Mouse (Mus musculus): ENCODE measurements around the gene Sh3bgrl2.
"Not testable (repeated sequence)": the region's sequence is repeated elsewhere in the genome, so short reads cannot be mapped to it uniquely, and the experiment has no call there.

Gene Sh3bgrl2

DNA sequence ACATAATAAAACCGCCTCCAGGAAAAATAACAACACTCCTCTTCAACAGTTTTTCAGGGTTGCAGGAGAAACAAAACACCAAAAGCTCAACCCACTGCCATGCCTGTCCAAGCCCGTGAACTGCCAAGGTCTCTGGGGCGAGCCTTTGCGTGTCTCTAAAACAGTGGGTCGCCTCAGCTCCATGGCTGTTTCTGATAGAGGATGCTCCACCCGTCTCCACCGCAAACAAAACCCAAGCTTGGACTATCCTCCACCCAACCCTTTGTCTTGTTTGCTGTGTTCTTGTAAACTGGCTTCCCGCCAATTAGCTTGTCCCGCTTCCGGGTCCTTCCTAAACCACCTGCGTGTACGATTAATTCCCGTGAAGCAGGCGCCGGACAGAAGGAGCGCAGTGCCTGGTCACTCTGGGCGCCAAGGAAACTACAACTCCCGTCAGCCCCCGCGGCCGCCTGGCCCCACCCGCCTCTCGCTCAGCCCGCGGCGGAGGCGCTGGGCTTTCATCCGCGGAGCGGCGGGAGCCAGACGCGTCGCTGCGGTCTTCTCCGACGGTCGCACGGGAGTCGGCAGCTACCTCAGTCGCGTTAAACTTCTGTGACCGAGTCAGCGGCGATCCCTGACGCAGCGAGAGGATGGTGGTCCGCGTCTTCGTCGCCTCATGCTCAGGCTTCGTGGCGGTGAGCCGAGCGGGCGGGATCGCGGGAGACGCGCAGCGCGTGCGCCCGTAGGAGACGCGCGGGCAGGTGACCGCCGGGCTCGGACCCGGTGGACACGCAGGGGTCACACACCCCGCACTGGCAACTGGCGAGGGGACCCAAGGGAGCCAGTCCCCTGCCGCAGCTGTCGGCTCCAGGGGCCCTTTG, at the start of gene Sh3bgrl2:
Gene Sh3bgrl2, plus strand, starts transcription at position 498 of the 860 bp plus-strand sequence.
- peak; percentile 58 for DNase-seq (ENCODE audit: low spot score)

DNA sequence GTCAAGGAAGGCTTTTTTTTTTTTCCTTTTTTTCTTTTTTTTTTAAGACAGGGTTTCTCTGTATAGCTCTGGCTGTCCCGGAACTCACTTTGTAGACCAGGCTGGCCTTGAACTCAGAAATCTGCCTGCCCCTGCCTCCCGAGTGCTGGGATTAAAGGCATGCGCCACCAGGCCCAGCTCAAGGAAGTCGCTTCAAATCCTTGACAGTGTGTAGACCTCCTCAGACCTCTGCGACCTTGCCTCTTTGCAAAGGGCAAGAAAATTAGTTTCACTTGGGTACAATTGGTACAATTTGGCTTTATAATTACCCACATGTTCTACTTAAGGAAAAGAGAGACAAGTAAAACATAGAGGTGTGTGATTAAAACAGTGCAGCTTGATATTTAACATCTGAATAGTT, 29.0 kb upstream of the Sh3bgrl2 start:
- not testable (repeated sequence) for DNase-seq (ENCODE audit: low spot score)

DNA sequence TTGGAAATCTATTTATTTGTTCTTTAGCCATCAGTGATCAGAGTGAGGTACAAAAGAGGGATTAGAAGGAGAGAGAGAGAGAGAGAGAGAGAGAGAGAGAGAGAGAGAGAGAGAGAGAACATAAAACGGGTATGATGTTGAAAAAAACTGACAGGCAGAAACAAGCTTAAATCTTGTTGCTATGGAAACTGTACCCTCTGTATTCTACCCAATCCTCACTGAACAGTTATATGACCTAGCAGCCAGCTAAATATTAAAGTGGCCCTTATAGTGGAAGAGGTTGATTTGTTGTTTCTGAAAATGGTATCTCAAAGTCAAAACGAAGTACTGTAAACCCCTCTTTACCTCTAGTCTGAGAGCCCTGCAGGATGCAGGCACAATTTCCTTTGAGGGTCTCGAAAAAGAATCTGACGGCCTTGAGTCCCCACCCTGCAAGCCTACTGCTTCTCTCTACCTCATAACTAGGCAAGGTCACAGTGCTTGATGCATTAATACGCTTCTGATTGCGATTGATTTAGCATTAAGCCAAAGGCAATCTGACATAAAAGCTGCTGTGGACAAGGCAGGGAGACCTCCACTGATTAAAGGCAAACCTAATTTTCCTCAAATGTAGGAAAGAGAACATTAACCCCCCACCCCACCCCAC, 28.5 kb upstream of the Sh3bgrl2 start:
- no peak for DNase-seq (ENCODE audit: low spot score)

DNA sequence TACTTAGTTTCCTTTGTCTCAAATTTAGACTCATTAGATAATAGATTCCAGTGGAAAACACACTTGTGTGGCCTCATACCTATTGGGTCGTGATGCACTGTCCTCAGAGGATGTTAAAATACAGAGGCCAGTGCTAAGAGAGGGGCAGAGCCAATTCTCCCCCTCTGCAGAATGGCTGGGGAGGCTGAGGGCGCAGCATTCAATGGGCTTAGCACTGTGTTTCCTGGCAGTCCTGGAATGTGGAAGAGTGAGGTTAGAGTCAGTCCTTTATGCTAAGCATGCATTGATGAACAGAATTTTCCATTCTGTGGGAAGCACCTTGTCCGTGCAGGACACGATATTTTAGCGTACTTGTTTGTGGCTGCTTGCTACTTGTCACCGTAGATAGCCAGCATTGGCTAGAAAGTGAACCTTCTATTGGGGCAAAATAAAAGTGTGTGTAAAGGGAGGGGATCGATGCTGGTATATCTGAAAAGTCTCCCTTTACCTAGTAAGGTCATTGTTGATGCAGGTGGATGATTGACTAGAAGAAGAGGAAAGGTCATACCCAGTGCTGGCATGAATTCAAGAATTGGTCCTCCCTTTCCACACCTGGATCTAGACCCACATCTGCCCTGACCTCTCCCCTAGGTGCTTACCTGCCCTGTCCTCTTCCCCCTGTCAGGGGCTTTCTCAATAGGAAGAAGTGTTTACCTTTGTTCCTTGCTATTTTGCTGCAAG, 20.6 kb upstream of the Sh3bgrl2 start:
- DNase-seq (ENCODE audit: low spot score), result no peak

DNA sequence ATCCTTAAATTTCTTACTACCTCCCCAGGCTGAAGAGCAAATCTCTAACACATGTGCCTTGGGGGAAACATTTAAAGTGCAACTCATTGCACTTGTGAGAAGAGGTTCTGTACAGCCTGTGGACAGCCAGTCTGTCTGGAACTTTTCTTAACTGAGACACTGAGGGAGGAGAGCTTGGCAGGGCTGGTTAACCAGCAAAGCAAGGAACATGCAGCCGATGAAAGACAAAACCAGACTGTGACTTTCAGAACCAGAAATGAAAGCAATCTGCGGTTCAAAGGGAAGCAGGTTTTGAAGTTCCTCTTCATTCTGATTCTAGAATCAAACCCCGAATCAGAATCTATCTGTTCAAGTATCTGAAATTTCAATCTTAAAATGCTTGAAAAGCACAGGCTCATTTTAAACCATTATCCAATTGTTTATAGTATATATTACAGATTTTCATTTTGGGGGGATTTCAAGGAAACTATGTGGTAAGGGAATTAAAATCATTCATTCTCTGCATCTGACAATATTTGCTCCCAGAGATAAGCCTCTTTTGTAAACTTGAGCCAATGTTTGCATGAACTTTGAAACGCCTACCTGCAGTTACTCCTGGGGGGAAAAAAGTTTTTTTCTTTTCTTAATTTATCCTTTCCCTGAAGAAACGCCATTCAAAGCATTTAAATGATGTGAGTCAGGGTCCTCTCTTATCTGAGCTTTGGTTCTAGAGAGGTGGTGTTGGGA, 14.9 kb upstream of the Sh3bgrl2 start:
- DNase-seq (ENCODE audit: low spot score), result no peak

DNA sequence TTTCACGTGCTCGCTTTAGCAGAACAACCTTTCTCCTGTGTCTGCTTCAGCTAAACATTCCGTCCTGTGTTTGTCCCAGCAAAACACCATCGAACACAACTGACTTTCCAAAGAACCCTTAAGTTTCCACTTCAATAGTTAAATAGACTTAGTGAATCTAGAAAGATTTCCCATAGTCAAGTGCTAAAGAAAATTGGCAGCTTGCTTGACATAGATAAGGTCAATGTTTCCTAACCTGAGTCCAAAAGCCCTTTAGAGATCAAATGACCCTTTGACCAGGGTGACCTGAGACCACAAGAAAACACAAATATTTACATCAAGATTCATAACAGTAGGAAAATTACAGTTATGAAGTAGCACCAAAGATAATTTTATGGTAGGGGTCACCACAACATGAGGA, 11.2 kb upstream of the Sh3bgrl2 start:
- DNase-seq (ENCODE audit: low spot score), result no peak

DNA sequence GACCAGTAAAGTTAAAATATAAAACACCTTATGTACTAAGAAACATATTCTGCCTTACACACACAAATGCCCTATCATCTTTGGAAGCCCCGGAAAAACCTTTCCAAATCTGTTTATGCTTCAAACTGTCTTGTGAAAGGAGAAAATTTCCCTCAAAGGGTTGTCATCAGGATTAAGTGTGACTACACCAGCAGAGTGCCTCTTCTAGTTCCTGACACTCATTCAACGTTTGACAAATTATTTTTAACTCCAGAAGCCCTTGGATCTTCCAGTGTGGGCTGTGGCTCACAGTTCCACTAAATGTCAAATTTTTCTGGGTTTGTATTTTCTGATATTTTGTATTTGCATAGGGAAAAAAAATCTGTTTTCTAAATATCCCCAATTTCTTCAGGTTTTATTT, 10.6 kb upstream of the Sh3bgrl2 start:
- no peak for DNase-seq (ENCODE audit: low spot score)

DNA sequence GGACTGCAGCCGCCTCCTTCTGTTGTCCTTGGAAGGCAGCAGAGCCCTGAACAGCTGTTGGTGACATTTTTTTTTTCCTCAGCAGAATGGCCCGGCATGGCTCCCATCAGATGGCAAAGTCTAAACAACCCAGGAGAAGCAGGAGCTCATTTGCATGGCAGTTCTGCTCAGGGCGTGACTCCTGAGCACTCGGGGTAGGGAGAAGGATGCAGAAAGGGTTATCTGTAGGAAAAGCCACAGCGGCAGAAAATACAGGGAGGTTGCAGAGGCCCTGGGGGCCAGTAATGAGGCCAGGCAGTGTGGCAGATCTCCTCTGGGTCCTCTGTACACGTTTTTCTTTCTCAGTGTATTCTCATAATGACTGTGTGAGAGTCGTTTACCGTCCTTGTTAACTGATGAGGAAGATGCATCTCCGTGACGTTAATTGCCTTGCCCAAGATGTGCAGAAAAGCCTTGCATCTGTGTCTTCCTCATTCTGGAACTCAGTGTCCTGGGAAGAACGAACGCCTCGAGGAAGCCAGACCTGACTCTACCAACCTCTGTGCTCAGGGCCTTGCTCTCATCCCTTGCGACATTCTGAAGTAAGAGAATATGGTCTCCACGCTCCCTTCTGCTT, 10.1 kb upstream of the Sh3bgrl2 start:
- peak; percentile 19 for DNase-seq (ENCODE audit: low spot score)

DNA sequence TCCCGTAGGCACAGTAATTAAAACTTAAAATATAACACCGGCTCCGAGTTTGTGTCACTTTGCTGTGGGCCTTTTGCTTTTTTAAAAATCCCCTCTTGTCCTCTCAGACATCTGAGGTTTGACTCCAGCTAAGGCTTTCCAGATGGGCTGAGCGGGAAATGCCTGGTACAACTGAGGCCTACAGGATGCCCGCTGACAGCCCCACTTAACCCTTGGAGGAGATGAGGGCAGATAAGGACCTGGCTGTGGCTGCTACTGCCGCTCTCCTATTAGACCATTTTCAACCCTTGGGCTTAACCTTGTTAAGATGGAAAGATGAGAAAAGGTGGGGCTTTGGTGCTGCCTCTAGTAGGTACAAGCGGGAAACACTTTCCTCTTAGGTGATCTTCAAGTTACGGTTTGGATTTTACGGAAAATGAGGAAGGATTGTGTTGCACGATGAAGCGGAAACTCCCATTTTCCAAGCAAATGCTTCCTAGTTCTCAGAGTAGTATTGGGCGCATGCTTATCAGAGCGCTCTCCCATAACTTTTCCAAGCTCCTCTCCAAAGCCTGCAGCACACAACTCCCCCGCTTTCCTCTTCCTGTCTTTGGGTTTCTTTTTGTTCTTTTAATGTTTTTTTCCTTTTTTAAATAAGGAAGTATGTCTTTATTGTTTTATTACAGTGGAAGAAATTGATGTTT, 8.2 kb upstream of the Sh3bgrl2 start:
- no peak for DNase-seq (ENCODE audit: low spot score)

DNA sequence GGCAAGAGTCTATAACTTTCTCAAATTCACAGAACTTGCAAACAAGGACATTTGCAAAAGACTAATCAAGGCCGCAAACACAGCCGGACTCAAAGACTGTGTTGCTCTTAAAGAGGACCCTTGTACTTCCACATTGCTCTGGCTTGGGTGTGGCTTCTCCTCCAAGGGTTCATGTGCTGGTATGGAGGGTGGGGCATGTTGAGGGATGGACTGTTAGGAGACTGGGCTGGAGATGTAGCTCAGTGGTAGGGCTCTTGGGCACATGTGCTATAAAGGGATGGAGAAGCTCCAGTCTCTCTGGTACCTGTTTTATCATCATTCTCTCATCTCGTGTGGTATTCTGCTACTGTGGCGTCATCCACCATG, 7.7 kb upstream of the Sh3bgrl2 start:
- no peak for DNase-seq (ENCODE audit: low spot score)

DNA sequence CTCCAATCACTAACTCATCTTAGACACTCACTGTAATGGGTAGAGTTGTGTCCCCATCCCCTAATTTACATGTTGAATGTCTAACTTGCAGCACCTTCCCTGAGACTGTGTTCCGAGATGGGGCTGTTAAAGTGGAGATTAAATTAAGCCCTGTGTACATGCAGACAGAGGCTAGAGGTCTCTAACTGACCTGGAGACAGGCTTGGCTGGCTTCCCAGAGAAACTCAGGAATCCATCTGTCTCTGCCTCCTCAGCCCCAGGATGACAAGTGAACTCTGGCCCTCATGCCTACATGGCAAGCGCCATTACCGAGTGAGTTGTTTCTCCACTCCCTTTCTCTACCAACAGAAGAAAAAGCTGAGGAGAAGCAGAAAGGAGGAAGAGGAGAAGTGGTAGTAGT, 7.2 kb upstream of the Sh3bgrl2 start:
- no peak for DNase-seq (ENCODE audit: low spot score)

DNA sequence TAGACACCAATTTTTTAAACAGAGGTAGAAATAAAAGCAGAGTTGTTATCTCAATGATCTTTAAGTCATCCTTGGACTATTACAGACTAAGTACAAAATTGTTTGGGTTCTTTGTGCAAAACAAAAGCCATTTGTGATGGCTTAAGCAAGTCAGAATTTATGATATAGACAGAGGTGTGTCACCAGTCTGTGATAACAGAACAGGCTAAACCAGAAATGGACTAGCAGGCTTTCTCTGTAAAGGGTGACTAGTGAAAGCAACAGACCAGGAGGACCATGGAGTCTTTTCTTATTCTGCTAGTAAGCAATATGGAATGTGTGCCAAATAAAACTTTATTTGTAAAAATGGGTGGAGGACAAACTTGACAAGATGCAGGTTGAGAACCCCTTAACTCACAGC, 2.9 kb upstream of the Sh3bgrl2 start:
- DNase-seq (ENCODE audit: low spot score), result no peak

DNA sequence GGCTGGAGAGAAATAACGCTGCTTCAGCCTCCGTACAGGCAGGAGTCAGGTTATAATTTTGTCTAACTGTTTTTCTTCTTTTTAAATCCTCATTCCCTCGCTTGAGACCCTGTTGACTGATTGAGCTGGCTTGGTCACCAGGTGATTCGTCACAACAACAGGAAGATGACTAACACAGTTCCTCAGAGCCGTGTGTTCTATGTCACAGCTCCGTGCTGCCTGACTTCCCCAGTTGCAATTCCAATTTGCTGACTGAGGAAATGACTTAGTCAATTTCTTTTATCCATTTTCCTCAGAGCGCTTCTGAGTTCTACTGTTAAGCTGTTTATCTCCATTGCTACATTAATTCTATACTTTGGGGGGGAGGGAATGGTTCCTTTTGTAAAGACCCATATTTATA, 1.8 kb upstream of the Sh3bgrl2 start:
- no peak for DNase-seq (ENCODE audit: low spot score)

DNA sequence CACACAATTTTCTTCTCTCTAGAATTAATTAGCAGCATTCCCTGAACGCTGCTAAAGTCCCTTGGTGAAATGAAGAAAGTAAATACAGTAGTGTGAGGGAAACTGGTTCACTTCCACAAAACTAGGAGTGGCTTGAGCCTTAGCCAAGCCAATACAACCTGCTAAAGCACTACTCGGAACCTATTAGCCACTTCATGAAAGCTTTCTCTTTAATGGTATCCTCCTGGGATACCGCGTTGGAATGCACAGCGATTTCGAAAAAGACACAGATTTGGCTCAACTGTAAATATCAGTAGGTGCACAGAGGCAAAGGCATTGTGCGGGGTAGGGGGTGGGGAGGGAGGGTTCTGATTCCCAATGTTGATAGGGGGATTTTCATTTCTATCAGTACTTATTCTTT, 898 bp upstream of the Sh3bgrl2 start:
- no peak for DNase-seq (ENCODE audit: low spot score)

DNA sequence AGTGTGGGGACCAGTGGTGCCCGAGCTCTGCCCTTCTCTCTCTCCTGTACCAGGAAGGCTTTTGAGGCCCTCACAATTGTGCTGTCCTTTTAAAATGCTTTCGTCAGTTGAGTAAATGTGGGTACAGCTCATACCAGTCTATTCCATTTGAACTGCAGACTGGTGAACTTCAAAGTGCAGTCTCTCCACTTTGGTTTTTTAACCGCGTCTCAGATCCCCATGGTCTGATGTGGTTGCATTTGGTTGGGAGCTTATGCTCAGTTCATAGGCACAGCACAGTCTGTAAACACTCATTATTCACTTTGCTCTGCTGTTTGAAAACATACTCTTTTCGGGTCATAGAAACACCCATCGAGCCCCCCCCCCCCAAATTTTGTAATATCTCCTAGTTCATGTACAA, 1.7 kb downstream of the Sh3bgrl2 start:
- no peak for DNase-seq (ENCODE audit: low spot score)

DNA sequence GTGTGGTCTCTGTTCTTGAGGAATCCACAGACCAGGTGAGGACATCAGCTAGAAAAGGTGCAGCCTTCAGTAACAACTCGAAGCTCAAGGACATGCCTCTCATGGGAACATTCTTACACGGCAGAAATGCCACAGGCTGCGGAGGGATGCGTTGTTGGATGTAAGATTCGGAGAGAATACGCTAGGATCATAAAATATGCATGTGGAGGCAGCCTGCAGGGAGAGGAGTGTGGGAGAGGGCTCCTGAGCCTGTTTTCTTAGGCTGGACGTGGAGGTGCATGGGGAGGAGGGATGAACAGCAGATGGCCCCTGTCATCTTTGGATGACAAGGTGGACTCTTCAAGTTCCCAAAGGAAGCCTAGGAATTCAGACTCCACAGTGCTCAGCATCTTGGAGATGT, 3.0 kb downstream of the Sh3bgrl2 start:
- no peak for DNase-seq (ENCODE audit: low spot score)

DNA sequence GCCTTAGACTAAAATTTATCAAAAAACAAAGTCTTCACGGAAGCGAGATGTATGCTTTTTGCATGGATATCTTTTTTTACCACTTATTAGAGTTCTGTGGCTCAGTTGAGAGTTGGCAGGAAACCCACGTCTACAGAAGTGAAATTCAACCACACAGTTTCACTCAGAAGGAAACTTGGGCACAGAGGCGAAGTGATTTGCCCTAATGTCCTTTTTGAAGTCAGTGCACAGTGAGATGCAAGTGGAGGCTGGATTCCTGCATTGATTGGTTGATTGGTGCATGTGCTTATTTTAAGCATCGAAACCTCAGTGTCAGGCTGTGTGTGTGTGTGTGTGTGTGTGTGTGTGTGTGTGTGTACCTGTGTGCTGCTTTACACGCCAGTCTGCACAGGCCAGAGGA, 3.5 kb downstream of the Sh3bgrl2 start:
- DNase-seq (ENCODE audit: low spot score), result no peak

DNA sequence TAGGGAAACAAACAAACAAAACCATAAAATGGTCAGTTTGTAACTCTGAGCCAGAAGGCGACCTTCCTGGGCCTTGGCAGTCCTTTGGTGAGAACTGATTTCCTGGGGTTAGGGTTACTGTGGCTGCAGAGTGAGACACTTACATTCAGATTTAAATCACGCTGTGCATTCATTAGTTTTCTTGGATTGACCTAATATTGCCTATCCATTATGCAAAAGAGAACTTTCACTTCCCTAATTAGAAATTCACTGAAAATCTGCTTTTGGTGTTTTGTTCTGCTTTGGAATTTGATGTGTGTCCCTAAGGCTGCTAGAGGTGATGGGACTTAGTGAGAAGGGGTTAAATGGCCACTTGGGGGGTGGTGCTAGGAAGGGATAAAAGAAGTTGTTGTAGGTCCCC, 7.5 kb downstream of the Sh3bgrl2 start:
- DNase-seq (ENCODE audit: low spot score), result no peak

DNA sequence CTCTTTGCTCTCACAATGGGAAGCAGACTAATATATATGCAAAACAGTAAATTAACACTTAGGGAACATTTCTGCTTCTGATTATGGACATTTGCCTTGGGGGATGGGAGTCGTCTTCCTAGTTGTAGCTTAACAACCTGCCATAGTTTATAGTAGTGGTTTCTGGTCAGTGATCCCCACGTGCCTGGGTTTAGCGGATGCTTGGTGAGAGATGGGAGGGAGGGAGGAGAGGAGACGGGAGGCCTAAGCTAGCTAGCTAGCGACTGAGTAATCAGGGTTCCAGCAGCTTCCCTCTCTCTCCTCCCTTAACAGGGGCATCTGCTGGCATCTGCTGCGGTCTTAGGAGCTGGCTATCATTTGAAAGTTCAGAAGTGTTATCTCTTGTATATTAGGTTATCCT, 8.1 kb downstream of the Sh3bgrl2 start:
- DNase-seq (ENCODE audit: low spot score), result no peak

DNA sequence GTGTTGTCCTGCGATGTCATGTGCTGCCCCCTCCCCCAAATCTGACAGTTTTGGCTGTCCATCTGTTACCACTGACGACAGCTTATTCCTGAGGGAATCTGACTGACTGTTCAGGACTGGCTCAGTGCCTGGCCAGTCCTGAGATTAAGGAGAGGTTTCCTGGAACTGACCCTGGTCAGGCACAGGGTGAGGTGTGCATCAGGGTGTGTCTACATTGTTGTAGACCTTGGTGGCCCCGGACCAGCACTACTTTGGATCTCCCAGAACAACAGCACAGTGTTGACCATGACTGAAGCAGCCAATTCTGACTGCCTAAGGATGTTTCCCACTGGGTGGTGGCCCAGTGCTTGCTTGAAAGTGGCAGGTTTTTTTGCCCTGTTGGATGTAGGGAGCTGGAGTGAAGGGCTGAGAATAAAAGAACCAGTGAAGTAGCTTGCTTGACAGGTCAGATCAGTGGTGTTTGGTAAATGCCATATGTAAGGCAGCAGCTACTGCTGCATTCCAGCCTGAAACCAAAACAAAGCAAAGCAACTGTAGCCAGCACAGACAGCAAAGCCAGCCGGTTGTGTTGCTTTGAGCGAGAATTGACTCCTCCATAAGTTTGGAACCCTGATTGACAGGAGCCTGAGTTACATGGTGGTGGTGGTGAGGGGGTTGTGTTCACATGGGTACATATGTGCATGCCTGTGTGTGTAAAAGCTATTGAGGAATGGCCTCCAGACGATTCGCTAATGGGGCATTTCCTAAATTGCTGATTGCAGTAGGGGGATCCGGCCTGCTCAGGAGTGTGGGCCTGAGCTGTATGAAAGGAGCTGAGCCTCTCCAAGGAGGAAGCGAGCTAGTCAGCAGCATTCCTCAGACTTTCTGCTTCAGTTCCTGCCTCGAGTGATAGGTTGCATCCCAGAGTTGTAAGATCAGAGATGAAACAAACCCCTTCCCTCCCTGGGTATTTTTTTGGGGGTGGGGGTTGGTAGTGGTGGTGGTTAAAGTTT, 8.9 kb downstream of the Sh3bgrl2 start:
- no peak for DNase-seq (ENCODE audit: low spot score)
